Mouse (Mus musculus) common myeloid progenitor, adult 5-6 weeks (primary cell): Measurements from ENCODE around the gene Synpo2. TPM values are rescaled to one million over a fixed set of nuclear protein-coding genes. Genes with fewer than 3 reads are reported as not detected.

Experiments
- ATAC-seq: replicated peaks from 2 replicates; pipeline ENCODE4 v1.8.0; 2016; ENCODE audit warnings: low read depth, mild to moderate bottlenecking, moderate TSS enrichment, inconsistent platforms; ENCODE audit not compliant: poor library complexity, severe bottlenecking
- total RNA-seq: library from RNA; stranded (forward); fragments of 200-1000, 187-1606 nt; gene quantifications from 2 replicates; pipeline ENCODE4 v1.2.3, GENCODE M21; 2017

Gene Synpo2
- total RNA-seq, 1 experiment from 2014 or later = 2.7 TPM

DNA sequence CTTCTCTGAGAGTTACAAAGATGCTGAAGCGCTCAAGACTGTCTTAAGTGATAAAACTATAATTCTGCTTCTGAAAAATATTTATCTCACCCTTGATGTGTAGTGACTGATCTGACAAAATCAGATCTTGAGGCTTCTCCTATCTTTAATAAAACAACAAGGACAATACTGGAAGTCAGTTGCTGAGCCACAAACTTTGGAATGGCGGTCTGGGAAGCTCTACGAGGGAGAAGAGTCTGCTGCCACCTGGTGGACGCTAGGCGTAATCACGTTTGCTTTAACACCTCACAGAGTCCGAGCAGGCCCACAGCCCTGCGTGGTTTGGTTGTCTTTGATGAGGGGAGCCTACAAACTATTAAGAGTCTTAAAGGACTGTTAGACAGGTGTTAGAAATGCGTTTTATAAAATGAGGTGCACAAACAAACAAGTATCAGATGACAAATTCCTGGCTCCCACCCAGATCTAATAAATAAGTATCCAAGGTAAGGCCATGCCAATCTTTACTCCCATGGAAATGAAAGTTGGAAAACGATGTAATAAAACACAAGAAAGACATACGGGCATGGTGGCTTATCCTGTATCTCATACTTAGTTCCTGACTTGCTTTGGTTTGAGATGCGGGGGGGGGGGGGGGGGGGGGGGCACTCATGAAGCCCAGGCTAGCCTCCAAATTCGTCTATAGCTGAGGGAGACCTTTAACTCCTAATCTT, 132.6 kb downstream of the Synpo2 start:
- peak; percentile 94 for ATAC-seq

DNA sequence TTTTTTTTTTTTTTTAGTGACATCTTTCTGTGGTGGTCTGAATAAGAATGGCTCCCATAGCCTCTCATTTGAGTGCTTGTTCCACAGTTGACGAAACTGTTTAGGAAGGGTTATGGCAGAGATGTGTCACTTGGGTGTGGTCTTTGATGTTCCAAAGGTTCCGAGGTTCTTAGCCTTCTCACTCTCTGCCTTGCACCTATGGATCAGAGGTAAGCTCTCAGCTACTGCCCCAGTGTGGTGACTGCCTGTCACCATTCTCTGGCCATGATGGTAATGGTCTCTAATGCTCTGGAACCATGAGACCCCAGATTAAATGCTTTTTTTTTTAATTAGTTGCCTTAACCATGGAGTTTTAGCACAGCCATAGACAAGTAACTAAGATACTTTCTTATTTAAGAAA, 134.2 kb downstream of the Synpo2 start:
- ATAC-seq = no peak

DNA sequence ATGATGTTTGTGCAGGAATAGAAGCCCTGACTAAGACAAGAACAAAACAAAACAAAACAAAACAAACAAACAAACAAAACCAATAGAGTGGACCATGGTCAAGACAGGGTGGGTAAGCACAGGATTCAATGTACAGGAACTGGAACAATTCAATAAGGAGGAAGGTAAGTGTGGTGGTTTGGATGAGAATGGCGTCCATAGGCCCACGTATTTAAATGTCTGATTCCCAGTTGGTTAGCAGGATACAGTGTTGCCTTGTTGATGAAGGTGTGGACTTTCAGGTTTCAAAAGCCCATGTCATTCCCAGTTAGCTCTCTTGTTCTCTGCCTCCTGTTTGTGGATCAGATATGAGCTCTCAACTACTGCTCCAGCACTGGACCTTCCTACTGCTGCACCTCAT, 140.8 kb downstream of the Synpo2 start:
- ATAC-seq = no peak

DNA sequence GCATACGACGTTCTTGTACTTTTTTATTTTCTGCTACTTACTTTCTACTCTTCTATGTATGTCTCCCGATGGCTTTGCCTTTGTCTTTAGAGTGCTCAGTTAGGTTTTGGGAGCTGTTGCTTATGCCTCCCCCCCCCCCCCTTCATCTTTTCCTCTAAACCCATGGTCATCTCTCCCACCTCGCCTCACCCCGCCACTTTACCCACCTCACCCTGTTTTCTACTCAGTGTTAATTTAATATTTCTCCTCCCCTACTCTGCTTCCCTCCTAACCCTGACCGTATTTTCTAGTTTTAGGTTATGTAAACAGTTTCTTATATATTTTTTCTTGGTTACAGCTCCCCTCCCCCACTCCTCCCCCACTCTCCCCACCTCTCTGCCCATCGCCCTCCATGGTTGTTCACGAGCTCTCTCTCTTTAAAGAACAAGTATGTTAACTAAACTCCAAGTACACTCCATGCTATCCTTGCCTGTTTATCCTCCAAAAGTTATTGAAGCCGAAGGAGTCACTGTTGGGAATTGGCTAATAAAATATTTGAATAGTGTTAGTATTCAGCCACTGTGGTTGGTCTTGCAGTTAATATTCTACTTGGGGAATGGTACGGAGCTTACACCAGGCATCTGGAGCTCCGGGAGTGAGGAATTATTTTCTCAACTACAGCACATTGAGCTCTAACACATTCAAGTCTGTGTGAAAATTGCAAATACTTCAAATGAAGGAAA, 142.1 kb downstream of the Synpo2 start:
- ATAC-seq = no peak

DNA sequence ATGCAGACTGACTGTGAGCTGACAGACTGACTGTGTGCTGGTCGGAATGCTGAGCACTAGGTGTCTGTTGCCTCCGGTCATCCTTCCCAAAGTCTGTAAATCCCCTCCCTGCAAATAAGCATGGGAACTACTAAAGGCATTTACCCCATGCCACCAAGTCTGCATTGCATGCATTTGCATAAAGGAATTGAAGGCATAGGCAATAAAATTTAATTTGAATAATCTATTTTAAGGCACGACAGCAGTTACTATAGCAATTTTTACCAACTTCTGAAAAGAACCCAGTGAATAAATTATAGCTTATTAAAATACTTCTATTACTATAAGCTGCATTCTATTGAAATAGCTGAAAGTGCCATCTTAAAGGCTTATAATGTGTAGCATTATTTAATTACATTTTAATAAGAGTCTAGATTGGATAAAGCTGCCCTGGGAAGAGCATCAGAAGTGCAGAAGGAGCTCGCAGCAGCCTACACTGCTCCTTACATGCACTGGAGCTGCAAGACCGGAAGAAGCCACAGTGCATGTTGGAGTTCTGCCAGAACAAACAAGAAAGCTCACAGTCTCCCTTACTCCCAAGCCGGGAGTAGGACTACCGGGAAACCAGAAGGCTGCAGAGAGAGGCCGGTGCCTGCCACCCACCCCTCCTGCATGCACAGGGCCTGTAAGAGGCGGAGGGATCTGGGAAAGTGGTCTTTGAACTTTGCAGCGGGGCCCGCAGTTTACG, 142.9 kb downstream of the Synpo2 start:
- ATAC-seq = no peak

DNA sequence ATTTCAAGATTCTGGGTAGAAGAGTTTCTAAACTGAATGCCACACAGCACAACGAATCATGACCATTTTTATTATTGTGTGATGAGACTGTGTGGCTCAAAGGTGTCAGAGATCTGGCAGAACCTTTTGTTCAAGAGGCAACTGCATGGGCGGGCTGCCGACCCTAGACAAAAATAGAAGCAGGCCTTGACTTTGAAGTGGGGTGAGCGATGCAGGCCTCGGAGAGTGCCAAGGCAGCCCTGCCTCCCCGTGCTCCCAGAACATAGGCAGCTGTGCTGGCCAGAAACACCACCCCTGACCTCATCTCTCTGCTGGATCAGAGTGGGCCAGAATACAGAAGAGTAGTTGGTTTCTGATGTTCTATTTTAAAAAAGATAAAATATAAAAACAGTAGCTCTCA, 143.5 kb downstream of the Synpo2 start:
- no peak for ATAC-seq

DNA sequence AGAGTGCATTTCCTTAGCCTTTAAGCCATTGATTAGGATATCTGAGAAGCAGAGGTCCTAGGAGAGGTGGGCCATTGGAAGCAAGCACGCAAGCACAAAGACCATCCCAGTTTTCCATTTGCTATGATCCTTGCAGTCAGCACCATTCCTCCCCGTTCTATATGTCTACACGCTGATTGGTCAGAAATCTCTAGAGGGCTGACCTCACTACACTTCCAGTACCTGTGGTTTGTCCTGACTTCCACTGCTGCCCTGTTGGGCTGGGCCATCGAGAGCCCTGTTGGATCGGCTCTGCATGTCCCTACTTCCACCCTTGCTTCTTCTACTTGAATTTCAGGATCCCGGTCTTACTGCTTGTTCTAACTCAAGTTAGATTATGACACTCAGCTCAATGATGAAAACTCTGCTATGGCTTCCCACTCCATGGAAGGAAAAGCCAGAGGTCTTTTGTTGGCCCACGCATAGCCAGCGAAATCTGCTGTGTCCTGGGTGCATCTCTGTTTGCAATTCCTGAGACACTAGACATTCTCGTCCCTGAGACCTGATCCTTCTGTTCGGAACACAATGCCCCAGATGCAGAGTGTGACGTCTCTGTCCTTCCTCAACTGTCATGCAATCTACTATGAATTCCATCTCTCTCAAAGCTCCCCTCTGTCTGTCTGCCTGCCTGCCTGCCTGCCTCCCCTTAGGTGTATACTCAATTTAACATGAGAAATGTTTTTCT, 146.5 kb downstream of the Synpo2 start:
- no peak for ATAC-seq

DNA sequence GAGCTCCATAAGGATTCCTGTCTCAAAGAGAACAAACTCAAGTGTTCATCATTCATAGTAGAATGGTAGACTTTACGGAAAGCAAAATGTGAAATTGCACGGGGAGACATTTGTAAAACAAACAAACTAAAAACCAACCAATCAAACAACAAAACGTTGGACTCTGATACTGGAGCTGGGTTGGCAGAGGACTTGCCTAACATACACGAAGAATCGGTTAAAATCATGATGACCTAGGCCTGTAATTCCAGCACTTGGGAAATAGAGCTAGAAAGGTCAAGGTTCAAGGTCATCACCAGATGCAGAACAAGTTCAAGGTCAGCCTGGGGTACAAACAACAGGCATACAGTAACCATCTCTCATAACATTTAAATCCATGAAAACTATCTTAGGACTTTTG, 147.7 kb downstream of the Synpo2 start:
- no peak for ATAC-seq

DNA sequence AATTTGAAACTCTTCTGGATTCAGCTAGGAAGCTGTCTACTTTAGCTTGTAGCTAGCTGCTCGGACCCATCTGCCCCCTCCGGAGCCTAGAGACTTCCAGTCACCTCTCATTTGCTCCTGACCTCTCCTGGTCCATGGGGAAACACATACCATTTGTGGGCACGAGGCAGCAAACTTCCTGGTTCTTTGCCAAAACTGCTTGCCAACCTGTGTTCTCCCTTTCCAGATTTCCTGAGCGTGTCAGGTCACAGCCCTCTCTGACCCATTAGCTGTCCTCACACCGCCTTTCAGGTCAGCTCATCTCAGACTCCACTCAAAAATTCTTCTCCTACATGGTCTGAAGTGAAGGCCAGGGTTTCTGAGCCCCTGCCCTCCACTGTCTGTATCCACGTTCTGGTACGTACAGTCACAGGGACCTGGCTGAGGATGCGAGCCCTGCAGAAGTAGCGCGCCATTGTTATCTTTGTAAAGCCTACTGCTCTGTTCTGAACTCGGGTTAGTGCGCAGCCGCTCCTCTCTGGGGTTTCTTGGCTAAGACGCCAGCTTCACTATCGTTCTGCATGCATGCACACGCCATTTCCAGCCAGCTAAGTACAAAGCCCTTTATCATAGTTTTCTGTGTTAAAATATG, 150.0 kb downstream of the Synpo2 start:
- no peak for ATAC-seq

DNA sequence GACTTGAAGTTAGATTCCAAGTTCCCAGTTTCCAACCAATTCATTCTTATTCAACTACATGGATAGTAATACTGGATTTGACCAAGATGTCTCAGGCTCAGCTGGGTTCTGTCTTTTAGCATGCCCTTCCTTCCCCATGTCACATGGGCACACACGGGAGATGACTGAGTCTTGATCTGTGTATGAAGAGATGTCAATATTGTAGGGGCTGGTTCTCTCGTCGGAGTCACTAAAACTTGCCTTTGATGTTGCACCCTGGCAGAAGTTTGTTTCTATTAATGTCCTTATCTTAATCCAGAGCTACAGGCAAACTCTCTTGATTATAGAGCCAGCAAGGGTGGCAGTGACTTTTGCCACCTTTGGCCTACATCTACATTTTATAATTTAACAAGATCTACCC, 154.3 kb downstream of the Synpo2 start:
- ATAC-seq = no peak

DNA sequence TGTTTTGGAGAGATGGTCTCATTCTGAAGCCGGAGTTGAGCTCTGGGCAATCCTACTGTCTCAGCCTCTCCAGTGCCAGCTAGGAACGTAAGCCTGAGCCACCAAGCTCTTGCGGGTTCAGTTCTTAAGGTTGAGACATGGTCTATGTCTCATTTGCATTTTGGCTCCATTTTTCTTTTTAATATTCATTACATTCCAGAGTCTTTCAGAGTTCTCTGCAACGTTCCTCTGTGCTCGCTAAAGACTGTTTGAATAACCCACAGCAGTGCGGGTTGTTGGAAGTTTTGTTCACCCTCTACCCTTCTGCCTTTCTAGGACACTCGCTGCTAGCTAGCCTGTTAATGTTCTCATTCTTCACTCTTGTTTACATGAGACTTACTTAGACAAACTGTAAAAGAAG, 155.0 kb downstream of the Synpo2 start:
- no peak for ATAC-seq

DNA sequence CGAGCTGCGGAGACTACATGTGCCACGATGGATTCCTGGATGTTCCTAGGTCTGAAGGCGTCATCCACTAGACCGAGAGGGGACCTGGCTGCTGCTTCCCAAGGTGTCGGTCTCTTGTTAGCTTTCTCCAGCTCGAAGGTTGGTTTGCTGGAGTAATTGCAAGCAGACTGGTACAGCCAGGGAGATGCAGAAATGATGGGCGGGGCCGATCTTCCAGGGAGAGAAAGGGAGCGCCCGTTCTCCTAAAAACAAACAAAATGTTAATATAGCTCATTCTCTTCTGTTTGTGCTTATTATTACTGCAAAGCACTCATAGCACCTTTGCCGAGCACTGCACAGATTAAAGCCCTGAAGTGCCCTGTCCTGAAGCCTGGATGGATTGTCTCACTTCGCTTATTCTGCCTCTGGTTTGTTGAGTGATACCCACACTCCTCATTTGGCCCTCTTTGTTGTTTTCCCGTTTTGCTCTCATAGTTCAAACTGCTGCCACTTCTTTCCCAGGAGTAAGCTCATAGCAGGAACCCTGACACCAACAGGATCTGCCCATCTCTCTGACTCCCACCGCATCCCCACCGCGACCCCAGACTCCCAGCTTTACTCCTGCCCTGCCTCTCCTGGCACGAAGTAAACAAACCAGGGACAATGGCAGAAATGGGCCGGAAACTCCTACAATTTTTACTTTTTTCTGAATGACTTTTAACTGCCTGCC, 155.8 kb downstream of the Synpo2 start:
- no peak for ATAC-seq

DNA sequence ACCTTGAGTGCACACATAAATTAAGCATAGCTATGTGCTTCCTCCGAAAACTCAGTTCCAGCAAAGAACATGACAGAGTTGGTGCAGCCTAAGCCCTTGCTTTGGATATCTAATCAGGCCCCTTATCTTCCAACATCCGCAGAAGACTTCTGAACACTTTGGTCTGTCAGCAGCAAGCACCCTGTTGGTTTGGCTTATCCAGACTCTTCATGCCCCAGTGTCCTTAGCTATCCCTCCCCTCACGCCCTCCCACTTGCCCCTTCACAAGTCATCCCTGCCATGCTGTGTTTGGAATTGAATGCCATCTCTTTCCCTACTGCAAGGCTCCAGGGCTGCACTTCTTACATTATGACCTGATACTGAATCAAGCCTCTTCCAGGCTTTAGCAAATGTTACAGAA, 160.2 kb downstream of the Synpo2 start:
- no peak for ATAC-seq

DNA sequence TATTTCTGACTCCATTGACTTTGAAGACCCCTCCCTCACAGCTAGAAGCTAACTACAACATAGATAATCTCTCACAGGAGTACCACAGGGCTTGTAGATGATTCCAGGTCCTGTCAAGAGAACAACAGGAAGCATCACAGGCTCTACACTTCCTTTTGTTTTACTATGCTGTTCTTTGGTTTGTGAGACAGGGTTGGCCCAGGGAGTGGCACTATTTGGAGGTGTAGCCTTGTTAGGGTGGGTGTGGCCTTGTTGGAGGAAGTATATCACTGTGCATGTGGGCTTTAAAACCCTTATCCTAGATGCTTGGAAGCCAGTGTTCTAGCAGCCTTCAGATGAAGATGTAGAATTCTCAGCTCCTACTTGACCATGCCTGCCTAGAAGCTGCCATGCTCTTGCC, 160.9 kb downstream of the Synpo2 start:
- ATAC-seq = peak; percentile 39; the same call in 1 of the 2 replicates

DNA sequence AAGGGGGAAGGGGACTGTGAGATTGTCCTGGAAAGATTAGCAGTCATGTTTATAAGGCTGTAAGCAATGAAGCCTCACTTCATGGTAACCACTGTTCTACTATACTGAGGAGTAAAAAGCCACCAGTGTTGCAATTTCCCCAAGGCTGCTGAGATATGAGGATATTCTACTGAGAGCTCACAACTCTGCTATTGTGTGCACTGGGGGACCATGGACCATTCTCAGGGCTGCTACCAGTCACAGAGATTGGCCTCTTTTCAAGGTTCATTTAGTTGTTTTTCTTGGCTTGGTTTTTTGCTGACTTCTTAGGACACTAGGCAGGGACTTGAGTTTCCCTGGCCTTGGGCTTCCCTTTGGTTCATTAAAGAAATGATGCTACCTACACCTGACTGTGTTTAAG, 162.6 kb downstream of the Synpo2 start:
- ATAC-seq = no peak

DNA sequence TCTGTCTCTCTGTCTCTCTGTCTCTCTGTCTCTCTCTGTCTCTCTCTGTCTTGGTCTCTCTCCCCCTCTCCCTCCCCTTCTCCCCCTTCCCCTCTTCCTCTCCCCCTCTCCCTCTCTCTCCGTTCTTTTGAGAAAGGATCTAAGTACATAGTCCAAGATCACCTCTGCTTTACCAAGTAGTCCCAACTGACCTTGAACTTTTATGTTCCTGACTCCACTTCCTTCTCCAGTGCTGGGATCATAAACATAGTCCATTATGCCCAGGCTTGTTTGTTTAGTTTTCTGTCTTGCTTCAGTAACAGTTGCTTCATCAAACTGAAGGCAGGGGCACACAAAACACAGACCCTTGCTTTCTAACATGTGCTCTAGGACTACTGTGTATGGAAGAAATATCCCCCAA, 163.5 kb downstream of the Synpo2 start:
- ATAC-seq = no peak

DNA sequence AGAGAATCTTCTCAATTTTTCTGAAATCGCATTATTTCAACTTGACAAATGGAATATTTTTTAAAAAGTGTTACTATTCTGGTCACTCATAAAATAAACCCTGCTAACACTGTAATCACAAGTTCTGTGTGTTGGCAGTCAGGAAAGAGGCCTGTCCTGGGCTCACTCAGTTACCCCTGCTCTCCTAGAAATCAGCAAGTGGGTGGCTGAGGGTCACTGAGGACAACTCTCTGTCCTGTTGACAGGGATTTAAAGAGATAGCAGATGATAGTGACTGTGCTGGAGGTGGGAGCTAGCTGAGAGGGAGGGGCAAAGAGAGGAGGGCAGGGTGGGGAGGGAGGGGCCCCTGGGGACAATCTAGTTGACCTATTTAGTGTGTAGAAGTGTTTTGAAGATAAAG, 165.0 kb downstream of the Synpo2 start:
- no peak for ATAC-seq

DNA sequence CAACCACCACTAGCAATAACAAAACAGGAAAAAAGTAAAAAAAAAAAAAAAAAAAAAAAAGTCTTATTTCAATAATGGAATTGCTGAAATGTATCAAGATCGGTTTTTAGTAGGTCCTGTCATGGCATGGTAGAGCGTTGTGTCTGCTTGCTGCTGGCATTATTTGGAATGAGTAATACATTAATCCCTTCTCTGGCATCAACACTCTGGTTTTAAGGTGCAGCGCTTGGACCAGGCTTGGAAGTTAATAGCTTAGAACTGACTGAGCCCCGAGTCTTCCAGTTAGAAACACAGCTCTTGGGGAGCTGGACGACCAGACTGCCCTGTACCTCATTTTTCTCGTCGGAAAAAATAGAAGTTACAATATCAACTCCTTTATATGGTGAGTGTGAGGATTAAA, 169.1 kb downstream of the Synpo2 start:
- ATAC-seq = no peak

DNA sequence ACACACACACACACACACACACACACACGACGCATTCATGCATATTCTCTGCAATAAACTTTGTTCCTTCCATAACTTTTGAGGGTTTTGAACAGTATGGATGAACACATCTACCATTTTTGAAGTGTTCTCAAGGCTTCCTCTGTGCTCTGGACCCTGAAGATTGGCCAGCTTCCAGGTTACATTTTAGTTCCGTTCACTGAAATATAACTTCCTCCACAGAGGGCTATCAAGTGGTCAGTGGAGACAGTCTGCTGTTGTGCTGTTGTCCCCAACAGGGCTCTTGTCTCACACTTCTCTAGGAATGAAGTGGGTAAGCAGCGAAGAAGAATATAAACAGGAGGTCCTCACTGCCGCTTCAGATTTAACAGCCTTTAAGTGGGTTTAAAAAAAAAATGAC, 170.5 kb downstream of the Synpo2 start:
- ATAC-seq = 0 out of 2 replicates have a peak, but pooled peaks have one; percentile 40

DNA sequence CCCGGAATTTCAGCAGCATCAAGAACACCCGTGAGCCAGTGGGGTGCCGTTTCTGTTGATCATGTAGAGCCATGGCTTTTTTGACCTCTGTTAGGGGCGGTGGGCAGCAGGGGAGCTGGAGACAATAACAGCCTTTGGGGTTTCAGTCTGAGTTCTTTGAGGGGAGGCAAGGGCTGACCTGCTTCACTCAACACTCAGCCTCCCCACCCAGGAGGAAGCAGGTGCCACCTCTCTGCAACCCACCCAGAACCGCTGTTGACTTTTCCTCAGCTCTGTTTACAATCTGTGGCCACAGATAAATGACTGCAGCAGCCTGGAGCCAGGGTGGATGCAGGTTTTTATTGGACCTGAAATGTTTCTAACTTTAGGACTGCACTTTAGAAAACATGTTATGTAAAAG, 171.8 kb downstream of the Synpo2 start:
- no peak for ATAC-seq
